Mouse (Mus musculus) cerebellum, postnatal 4 days (tissue): ENCODE data around the gene Stx19.

Experiments
- DNase-seq, 2 experiments: peaks; one replicate each; pipeline ENCODE4 v3.0.0; 2022; ENCODE audit warnings: low spot score in 2 of 2, mixed read lengths in 1 of 2

The Stx19 gene

GRCm38 (mm10) chr16:62852464-62853252, 38.2 kb downstream of the Stx19 start:
- no peak for DNase-seq

- no peak for DNase-seq
These were observed 39.2 kb downstream of the Stx19 start for GRCm38 (mm10) chr16:62853611-62854126.

- DNase-seq = peak in 1 of 2 experiments; percentile 43
These were observed 40.0 kb downstream of the Stx19 start, which contains the start of gene Pros1 for GRCm38 (mm10) chr16:62854191-62855068. Gene Pros1 (plus strand): TSS chr16:62854307.

- no peak for DNase-seq
These were observed 40.9 kb downstream of the Stx19 start for GRCm38 (mm10) chr16:62855385-62855784.

GRCm38 (mm10) chr16:62856273-62856672, 41.8 kb downstream of the Stx19 start:
- DNase-seq = no peak

- no peak for DNase-seq
These were observed 43.0 kb downstream of the Stx19 start for GRCm38 (mm10) chr16:62857498-62857897.

- DNase-seq = no peak
These were observed 43.5 kb downstream of the Stx19 start for GRCm38 (mm10) chr16:62858018-62858417.

GRCm38 (mm10) chr16:62860140-62860539, 45.7 kb downstream of the Stx19 start:
- DNase-seq = no peak

GRCm38 (mm10) chr16:62861455-62861854, 47.0 kb downstream of the Stx19 start:
- no peak for DNase-seq

GRCm38 (mm10) chr16:62872688-62873117, 58.2 kb downstream of the Stx19 start:
- DNase-seq = no peak

GRCm38 (mm10) chr16:62873180-62873579, 58.7 kb downstream of the Stx19 start:
- DNase-seq = no peak
